Mouse (Mus musculus) liver, adult 2 months (tissue): ENCODE data around the gene Cys1.

ENCODE experiments used
- CTCF ChIP-seq: fragments of 200-500 bp; IDR thresholded peaks from 2 replicates; pipeline ENCODE4 v1.5.1; 2011; ENCODE audit warnings: low read depth, low read length, control low read depth
- POLR2A ChIP-seq: fragments of 200-500 bp; IDR thresholded peaks from 2 replicates; pipeline ENCODE4 v1.6.1; 2011; ENCODE audit warnings: low read length, control low read depth; ENCODE audit not compliant: insufficient read depth; ENCODE audit errors: extremely low read depth

- TF ChIP-seq CTCF, result peak; percentile 31; the same call in 1 of the 2 replicates
- no peak for TF ChIP-seq POLR2A
These were observed 16.0 kb upstream of the Cys1 start for GRCm38 (mm10) chr12:24697484-24698204.
